Mouse (Mus musculus): ENCODE data around the gene Btn2a2. TPM values are rescaled to one million over a fixed set of nuclear protein-coding genes. Genes with fewer than 3 reads are reported as not detected.

Btn2a2 gene
- polyA plus RNA-seq, 1 experiment from 2014 or later, result 0.28 TPM

DNA sequence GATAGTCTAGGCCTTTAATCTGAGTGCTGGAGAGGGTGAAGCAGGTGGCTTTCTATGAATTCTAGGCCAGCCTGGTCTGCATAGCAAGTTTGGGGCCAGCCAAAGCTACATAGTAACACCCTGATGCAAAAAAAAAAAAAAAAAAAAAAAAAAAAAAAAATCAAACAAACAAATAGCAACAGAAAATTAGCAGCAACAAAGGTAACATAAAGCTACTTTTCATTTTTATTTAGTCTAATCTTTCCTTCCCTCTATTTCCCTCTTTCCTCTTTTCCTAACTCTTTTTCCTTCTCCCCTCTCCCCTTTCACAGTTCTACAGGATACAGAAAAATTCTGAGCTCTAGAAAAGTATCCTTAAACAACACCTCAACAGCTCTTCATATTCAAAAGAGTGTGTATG, 26.0 kb downstream of the Btn2a2 start:
- H3K27me3 ChIP-seq (ENCODE audit: control insufficient read depth, insufficient read depth, low read length), result no peaks in the 10 kb centered on the region
- H3K27ac ChIP-seq (ENCODE audit: low read length), result no peak overlapping the region
- no peak overlapping the region for H3K4me3 ChIP-seq (replicated peaks; ENCODE audit: low read length)
- H3K9ac ChIP-seq (ENCODE audit: low read length), result no peak overlapping the region
- no peaks in the 10 kb centered on the region for H3K9me3 ChIP-seq (replicated peaks; ENCODE audit: control insufficient read depth, low read length)
- H3K36me3 ChIP-seq (ENCODE audit: control insufficient read depth, insufficient read depth, low read length), result no peaks in the 10 kb centered on the region
- H3K4me2 ChIP-seq (ENCODE audit: low read depth, low read length), result no peak overlapping the region
- peaks cover 12% of the 10 kb centered on the region; the same call in 1 of the 2 replicates for H3K4me1 ChIP-seq (ENCODE audit: control insufficient read depth, insufficient read depth, low read length)
- ATAC-seq (ENCODE audit: insufficient read depth, low FRiP score), result no peak

DNA sequence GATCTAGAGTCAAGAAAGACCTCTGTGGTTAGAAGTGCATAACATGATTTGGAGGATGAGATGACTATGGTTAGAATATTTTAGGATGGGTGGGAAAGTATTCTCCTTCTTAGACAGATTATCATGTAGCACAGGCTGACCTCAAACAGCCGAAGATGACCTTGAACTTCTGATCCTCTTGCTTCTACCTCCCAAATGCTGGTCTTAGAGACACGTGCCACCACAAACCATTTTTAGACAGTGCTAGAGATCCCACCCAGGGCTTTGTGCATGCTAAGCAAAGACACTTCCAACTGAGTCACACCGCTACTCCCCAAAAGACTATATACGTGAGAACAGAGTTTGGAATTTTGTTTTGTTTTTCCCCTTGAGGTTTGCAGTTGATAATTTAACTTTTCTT, 26.6 kb downstream of the Btn2a2 start:
- H3K4me3 ChIP-seq (replicated peaks; ENCODE audit: low read length), result no peak overlapping the region
- WGBS, result 79% methylated on average over 4 of the region's 4 CpGs
- no peak for ATAC-seq (ENCODE audit: insufficient read depth, low FRiP score)
- H3K9me3 ChIP-seq (replicated peaks; ENCODE audit: control insufficient read depth, low read length), result no peaks in the 10 kb centered on the region
- no peak overlapping the region for H3K4me2 ChIP-seq (ENCODE audit: low read depth, low read length)
- no peaks in the 10 kb centered on the region for H3K27me3 ChIP-seq (ENCODE audit: control insufficient read depth, insufficient read depth, low read length)
- H3K4me1 ChIP-seq (ENCODE audit: control insufficient read depth, insufficient read depth, low read length), result peaks cover 12% of the 10 kb centered on the region; the same call in 1 of the 2 replicates
- H3K36me3 ChIP-seq (ENCODE audit: control insufficient read depth, insufficient read depth, low read length), result no peaks in the 10 kb centered on the region
- H3K27ac ChIP-seq (ENCODE audit: low read length), result no peak overlapping the region
- H3K9ac ChIP-seq (ENCODE audit: low read length), result no peak overlapping the region

DNA sequence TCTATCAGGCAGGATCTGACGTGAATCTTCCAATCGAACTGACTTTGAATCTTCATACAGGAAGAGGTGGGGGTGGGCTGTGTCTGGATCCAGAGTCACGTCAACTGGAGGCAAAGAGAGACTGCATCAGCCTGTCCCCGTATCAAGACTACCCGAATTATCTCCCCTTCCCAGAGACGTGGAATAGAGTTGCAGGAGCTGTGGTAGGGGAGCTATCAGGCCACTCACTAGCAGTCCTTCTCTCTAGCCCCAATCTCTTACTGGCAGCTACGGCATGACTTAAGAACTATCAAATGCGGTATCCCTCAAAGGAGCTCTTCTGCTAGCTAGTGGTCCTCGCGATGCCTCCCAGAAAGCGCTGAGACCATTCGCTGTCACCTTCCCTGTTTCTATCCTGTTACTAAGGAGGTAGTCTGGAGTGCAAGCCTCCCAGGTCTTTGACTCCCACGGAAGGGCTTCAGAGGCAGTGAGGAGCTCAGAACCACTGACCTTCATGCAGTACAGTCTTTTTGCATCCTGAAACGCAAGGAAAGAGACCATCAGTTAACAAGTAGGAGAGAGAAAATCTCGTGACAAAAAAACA, 29.3 kb downstream of the Btn2a2 start:
- Histone ChIP-seq H3K4me1 (ENCODE audit: control insufficient read depth, insufficient read depth, low read length) (no peaks in the 10 kb centered on the region), H3K9ac (ENCODE audit: low read length) (no peak overlapping the region), H3K4me3 (replicated peaks; ENCODE audit: low read length) (no peak overlapping the region), H3K27ac (ENCODE audit: low read length) (no peak overlapping the region), H3K4me2 (ENCODE audit: low read depth, low read length) (no peak overlapping the region), H3K27me3 (ENCODE audit: control insufficient read depth, insufficient read depth, low read length) (no peaks in the 10 kb centered on the region), H3K9me3 (replicated peaks; ENCODE audit: control insufficient read depth, low read length) (no peaks in the 10 kb centered on the region), H3K36me3 (ENCODE audit: control insufficient read depth, insufficient read depth, low read length) (no peaks in the 10 kb centered on the region)
- WGBS, result 27% methylated on average over 15 of the region's 15 CpGs
- ATAC-seq (ENCODE audit: insufficient read depth, low FRiP score), result no peak

DNA sequence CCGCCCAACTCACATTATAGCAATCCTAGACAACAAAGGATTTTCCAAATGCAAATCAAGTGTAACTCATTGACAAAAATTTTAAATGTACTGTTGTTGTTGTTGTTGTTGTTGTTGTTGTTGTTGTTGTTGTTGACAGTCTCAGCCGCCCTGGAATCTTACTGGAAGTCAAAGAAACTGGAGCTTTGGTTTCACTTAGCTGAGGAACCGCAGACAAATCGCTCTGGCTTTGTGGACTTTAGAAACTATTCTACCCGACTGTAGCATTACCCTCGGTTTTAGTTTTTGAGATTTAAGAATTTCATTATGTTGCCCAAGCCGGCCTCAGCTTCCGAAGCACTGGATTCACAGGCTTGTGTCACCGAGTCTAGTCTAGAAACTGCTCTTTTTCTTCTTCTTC, 34.7 kb downstream of the Btn2a2 start:
- peak overlapping the region; percentile 80 for H3K9ac ChIP-seq (ENCODE audit: low read length)
- H3K4me3 ChIP-seq (replicated peaks; ENCODE audit: low read length), result peak overlapping the region; percentile 86
- H3K27me3 ChIP-seq (ENCODE audit: control insufficient read depth, insufficient read depth, low read length), result no peaks in the 10 kb centered on the region
- H3K36me3 ChIP-seq (ENCODE audit: control insufficient read depth, insufficient read depth, low read length), result no peaks in the 10 kb centered on the region
- H3K9me3 ChIP-seq (replicated peaks; ENCODE audit: control insufficient read depth, low read length), result no peaks in the 10 kb centered on the region
- no peak for ATAC-seq (ENCODE audit: insufficient read depth, low FRiP score)
- H3K4me1 ChIP-seq (ENCODE audit: control insufficient read depth, insufficient read depth, low read length), result no peaks in the 10 kb centered on the region
- peak overlapping the region; percentile 52 for H3K4me2 ChIP-seq (ENCODE audit: low read depth, low read length)
- WGBS, result 0% methylated on average over 9 of the region's 9 CpGs
- H3K27ac ChIP-seq (ENCODE audit: low read length), result peak overlapping the region; percentile 92

DNA sequence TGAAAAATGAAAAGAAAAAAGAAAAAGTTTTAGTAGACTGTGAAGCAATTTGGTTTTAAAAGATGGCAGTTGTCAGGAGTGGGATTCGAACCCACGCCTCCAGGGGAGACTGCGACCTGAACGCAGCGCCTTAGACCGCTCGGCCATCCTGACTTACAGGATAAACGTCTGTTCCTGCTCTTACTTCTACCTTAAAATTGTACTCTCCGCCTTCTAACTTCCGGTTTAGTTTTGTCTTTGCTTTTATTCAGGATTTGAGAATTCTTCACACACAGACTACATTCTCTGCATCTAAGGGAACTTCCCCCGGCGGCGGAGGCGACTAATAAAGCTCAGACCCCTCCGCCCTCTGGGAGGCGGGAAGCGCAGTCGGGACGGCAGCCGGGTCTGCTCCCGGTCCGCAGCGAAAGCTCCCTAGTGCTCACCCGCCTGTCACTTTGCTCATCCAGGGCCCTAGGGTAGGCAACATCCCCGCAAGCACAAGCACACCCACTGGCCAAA, 35.2 kb downstream of the Btn2a2 start:
- H3K27ac ChIP-seq (ENCODE audit: low read length), result peak overlapping the region; percentile 92
- H3K4me3 ChIP-seq (replicated peaks; ENCODE audit: low read length), result peak overlapping the region; percentile 86
- no peaks in the 10 kb centered on the region for H3K4me1 ChIP-seq (ENCODE audit: control insufficient read depth, insufficient read depth, low read length)
- no peaks in the 10 kb centered on the region for H3K9me3 ChIP-seq (replicated peaks; ENCODE audit: control insufficient read depth, low read length)
- H3K27me3 ChIP-seq (ENCODE audit: control insufficient read depth, insufficient read depth, low read length), result no peaks in the 10 kb centered on the region
- ATAC-seq (ENCODE audit: insufficient read depth, low FRiP score), result peak; percentile 89
- no peaks in the 10 kb centered on the region for H3K36me3 ChIP-seq (ENCODE audit: control insufficient read depth, insufficient read depth, low read length)
- H3K9ac ChIP-seq (ENCODE audit: low read length), result peak overlapping the region; percentile 80
- WGBS, result under 1% methylated on average over 25 of the region's 25 CpGs
- peak overlapping the region; percentile 52 for H3K4me2 ChIP-seq (ENCODE audit: low read depth, low read length)

DNA sequence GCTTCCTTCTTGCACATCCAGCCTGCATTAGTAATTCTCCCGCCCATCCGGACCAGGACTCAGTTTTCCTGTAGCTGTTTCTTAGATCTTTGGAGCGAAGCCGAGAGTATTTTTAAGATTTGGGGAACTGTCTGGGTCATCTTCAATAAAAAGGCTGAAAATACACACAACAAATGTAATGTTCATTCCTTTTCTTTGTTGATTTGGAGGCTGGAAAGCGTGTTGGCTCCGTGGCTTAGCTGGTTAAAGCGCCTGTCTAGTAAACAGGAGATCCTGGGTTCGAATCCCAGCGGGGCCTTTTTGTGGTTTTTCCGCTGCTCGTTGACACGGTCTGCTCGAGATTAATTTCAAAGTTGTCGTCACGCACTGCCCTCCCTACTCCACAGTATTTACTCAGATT, 38.3 kb downstream of the Btn2a2 start:
- Histone ChIP-seq H3K4me2 (ENCODE audit: low read depth, low read length) (peak overlapping the region; percentile 83), H3K9me3 (replicated peaks; ENCODE audit: control insufficient read depth, low read length) (no peaks in the 10 kb centered on the region), H3K27ac (ENCODE audit: low read length) (0 out of 2 replicates have a peak overlapping the region, but pooled peaks have one; percentile 9), H3K4me1 (ENCODE audit: control insufficient read depth, insufficient read depth, low read length) (no peaks in the 10 kb centered on the region), H3K27me3 (ENCODE audit: control insufficient read depth, insufficient read depth, low read length) (no peaks in the 10 kb centered on the region), H3K9ac (ENCODE audit: low read length) (peak overlapping the region; percentile 45), H3K36me3 (ENCODE audit: control insufficient read depth, insufficient read depth, low read length) (no peaks in the 10 kb centered on the region), H3K4me3 (replicated peaks; ENCODE audit: low read length) (peak overlapping the region; percentile 56)
- under 1% methylated on average over 15 of the region's 15 CpGs for WGBS
- ATAC-seq (ENCODE audit: insufficient read depth, low FRiP score), result no peak

DNA sequence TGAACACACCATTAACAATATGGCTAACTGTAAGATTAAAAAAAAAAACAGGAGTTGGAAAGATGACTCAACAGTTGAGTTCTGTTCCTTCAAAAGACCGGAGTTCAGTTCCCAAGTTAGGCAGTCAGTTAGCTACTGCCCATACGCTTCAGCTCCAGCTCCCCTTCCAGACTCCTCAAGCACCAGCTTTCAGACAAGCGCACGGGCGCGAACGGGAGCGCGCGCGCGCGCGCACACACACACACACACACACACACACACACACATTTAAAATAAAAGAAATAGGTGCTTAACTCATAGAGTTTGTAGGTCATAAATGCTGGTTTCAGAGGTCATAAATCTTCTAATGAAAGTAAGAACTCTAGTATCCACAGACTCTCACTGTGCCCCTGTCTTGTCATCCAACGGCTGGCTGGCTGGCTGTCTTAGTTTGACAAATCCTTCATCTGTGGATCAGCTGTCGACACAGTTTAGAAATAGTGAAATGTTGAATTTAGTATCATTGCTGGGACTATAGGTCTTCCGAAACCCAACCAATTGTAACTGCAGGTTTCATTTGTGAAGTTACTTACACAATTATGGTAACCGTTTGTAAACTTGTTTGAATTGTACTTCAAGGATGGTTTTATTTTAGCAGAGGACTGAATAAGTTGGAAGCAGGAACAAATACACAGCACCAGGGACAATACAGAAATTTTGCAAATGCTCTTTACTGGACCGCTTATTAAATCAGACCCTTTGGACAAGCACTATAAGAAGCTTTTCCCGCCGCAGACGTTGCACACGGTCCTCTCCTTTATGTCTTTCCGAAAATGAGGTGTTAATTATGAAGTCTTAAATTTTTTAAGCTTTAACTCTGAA, 39.2 kb downstream of the Btn2a2 start:
- Histone ChIP-seq H3K36me3 (ENCODE audit: control insufficient read depth, insufficient read depth, low read length) (no peaks in the 10 kb centered on the region), H3K9me3 (replicated peaks; ENCODE audit: control insufficient read depth, low read length) (no peaks in the 10 kb centered on the region), H3K27ac (ENCODE audit: low read length) (peak overlapping the region; percentile 27), H3K9ac (ENCODE audit: low read length) (peak overlapping the region; percentile 66), H3K4me3 (replicated peaks; ENCODE audit: low read length) (peak overlapping the region; percentile 56), H3K27me3 (ENCODE audit: control insufficient read depth, insufficient read depth, low read length) (no peaks in the 10 kb centered on the region), H3K4me1 (ENCODE audit: control insufficient read depth, insufficient read depth, low read length) (peaks cover 4% of the 10 kb centered on the region), H3K4me2 (ENCODE audit: low read depth, low read length) (peak overlapping the region; percentile 83)
- under 1% methylated on average over 24 of the region's 24 CpGs for WGBS
- ATAC-seq (ENCODE audit: insufficient read depth, low FRiP score), result no peak

DNA sequence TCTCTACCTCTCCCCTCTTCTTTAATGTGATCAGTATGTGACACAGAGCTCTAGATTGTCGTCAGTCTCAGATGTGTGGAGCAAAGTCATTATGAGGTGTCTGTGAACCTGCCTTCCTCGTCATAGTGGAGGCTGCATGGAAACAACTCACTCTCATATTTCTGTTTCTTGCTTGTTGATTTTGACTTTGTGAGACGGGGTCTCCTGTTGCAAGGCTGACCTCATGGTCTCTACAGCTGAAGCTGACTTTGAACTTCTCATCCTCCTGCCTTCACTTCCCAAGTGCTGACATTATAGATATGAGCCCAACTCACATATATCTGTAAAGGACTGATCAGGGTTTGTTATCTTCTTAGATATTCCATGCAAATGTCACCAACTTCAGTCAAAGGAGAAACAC, 39.9 kb downstream of the Btn2a2 start:
- peaks cover 7% of the 10 kb centered on the region for H3K4me1 ChIP-seq (ENCODE audit: control insufficient read depth, insufficient read depth, low read length)
- no peak for ATAC-seq (ENCODE audit: insufficient read depth, low FRiP score)
- WGBS, result 46% methylated on average over 3 of the region's 3 CpGs
- 0 out of 2 replicates have a peak overlapping the region, but pooled peaks have one; percentile 27 for H3K27ac ChIP-seq (ENCODE audit: low read length)
- H3K9me3 ChIP-seq (replicated peaks; ENCODE audit: control insufficient read depth, low read length), result no peaks in the 10 kb centered on the region
- no peaks in the 10 kb centered on the region for H3K27me3 ChIP-seq (ENCODE audit: control insufficient read depth, insufficient read depth, low read length)
- H3K4me2 ChIP-seq (ENCODE audit: low read depth, low read length), result peak overlapping the region; percentile 83
- H3K9ac ChIP-seq (ENCODE audit: low read length), result no peak overlapping the region
- H3K4me3 ChIP-seq (replicated peaks; ENCODE audit: low read length), result peak overlapping the region; percentile 56
- no peaks in the 10 kb centered on the region for H3K36me3 ChIP-seq (ENCODE audit: control insufficient read depth, insufficient read depth, low read length)

DNA sequence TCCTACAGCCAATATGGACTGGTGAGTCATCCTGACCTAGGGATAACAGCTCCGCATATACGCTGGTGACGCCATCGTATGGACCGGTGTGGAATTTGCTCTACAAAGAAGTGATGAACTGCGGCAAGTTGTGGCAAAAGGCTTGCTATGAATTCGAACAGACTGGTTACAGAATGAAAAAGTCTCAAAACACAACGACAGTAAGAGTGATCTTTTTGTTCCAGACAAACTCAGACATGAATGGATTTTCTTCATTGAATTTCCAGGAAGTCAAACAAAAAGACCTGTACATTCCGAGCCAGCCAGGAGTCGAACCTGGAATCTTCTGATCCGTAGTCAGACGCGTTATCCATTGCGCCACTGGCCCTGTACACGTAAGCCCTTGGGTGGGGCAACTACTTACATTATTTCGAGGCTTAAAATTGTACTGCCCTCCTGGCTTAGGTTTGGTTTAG, 42.1 kb downstream of the Btn2a2 start:
- H3K36me3 ChIP-seq (ENCODE audit: control insufficient read depth, insufficient read depth, low read length), result no peaks in the 10 kb centered on the region
- peaks cover 7% of the 10 kb centered on the region for H3K4me1 ChIP-seq (ENCODE audit: control insufficient read depth, insufficient read depth, low read length)
- peak overlapping the region; percentile 63 for H3K27ac ChIP-seq (ENCODE audit: low read length)
- peak overlapping the region; percentile 84 for H3K4me3 ChIP-seq (replicated peaks; ENCODE audit: low read length)
- peak overlapping the region; percentile 59 for H3K9ac ChIP-seq (ENCODE audit: low read length)
- H3K4me2 ChIP-seq (ENCODE audit: low read depth, low read length), result peak overlapping the region; percentile 75
- ATAC-seq (ENCODE audit: insufficient read depth, low FRiP score), result peak; percentile 54; the same call in 1 of the 2 replicates
- H3K9me3 ChIP-seq (replicated peaks; ENCODE audit: control insufficient read depth, low read length), result no peaks in the 10 kb centered on the region
- under 1% methylated on average over 16 of the region's 16 CpGs for WGBS
- no peaks in the 10 kb centered on the region for H3K27me3 ChIP-seq (ENCODE audit: control insufficient read depth, insufficient read depth, low read length)
